Mouse (Mus musculus): ENCODE results near the gene Erp27. TPM values are rescaled to one million over a fixed set of nuclear protein-coding genes. Genes with fewer than 3 reads are reported as not detected.

The Erp27 gene
- total RNA-seq, 2 experiments from 2014 or later, result not detected

DNA sequence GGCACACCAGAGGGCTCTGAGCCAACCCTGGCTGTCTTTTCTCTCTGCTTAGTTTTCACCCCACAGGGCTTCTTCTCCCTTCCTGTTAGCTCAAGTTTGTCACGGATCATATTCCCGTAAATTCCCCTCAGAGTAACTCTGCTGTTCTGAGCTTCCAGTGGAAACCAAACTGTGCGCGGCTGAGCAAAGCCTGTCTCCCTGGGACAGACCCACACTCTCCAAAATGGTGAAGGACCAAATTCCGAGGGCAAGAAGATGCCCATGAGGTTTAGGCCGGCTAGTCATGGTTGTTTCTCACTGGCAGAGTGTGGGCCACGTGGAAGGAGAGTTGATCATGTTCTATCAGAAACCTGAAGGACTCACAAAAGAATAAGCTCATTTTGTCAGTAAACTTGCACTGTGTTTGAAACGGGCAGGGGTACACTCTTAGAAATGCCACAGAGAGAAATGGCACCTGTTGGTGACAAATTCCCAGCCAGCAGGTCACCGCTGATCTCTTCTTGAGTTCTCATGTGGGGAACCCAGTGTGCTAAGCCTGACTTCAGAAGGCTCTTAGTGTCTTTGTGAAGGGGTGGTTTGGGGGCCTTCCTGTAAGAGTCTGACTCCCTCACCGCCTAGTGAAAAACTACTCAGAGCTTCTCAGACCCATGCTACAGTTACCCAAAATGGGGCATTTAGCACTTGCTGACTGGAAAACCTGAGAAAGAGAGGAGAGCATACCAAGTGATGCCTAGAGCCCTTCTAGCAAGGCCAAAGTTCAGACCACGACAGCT is 18.4 kb upstream of the Erp27 start:
- no peak for DNase-seq
- intact Hi-C loops (cut with DNase I), result no loop called here

DNA sequence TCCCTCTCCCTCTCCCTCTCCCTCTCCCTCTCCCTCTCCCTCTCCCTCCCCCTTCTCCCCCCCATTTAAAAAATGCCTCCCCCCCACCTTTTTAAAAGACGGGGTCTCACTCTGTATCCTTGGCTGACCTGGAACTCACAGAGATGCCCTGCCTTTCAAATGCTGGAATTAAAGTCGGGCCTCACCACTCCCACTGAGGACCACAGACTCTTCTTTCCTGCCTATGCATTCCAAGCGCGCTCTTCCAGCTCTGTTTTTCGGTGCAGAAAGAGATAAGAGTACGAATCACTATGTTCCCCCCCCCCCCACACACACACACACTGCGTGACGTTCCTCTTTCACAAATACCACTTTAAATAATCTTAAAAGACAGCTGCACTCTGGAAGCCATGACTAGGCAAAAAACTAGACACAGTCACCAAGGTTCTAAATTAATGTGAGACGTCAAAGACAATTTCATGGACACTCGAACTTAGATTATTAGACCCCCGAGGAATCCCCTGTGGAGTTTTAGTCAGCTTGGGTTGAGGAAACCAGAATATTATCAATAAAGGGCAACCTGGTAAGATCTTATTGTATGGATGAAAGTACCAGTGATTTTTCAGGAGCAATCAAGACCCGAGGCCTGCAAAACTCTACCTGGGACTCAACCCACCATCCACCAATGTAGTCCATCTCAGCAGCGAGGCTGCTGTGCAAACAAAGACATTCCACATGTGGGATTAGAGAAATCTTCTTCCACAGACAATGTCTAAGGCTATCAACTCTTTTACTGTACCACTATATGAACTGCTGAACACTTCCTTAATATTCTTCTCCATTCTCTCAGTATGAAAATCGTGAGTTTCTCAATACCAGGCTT is 17.6 kb upstream of the Erp27 start:
- no peak for DNase-seq
- intact Hi-C loops (cut with DNase I), result no loop called here

DNA sequence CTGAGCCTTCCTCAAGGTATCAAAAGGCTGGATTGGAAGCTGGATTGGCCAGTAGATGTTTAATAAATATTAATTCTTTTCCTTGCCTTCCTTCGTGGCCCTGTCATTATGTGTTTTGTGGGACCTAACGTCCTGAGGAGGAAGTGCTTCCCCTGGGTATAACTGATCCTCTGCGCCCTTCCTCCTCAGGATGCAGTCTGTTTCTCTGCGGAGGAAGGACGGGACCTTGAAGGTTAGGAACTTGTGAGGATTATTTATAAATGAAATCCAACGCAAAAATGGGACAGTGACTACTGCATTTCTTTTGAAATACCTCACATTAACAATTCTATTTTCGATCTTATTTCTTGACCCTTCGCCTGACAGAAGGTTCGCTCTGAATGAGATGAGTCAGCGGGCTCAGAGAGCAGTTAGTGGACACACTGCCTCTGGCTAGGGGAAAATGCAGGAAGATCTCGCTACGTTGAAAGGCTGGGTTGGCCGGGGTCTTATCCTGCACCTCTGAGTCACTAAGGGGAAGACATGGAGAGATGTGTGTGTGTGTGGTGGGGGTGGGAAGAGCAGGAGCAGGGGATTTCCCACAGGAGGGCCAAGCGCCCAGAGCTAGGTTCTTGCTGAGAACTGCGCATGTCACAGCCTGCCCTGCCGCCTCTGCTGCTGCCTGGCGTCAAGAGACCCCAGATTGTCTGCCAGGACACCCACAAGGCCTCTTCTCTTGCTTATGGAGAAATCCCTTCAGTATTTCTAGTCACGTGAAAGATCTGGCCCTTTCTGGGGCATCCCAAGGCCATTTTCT is 16.5 kb upstream of the Erp27 start:
- DNase-seq, result peak in 1 of 2 experiments; percentile 20
- intact Hi-C loops (cut with DNase I), result no loop called here

DNA sequence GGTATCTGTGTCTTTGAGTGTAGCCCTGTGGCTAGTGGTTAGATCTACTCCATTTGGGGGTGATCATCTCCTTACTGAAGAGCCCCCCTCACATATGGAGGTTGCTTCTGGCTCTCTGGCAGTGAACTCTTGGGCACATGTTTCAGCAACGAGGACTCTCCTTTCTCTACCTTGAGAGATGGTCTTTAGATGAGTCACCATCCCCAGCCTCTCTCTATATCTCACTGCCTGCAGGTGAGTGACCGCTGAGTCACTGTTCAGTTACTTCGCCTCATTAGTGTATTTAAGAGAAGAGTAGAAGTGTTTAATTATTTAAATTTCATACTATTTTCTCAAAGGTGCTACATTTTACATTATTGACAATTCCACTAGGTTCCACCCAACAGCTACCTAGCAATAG is 15.1 kb upstream of the Erp27 start:
- no peak for DNase-seq
- intact Hi-C loops (cut with DNase I), result no loop called here

DNA sequence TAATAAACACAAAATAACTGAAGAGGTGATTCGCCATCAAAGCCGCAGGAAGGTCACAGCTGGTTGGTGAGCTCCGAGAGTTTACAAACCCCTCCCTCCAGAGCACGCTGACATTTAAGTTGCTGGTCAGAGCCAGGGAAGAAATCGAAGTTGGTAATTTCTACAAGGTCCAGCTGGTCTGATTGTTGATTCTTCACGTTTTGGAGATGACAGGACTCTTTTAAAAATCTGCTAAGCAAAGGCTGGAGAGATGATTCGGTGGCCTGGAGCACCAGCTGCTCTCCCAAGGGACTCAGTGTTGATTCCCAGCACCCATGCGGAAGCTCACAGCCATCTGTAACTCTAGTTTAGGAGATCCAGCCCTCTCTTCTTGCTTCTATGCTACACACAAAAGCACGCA is 14.4 kb upstream of the Erp27 start:
- DNase-seq, result no peak
- intact Hi-C loops (cut with DNase I), result no loop called here

DNA sequence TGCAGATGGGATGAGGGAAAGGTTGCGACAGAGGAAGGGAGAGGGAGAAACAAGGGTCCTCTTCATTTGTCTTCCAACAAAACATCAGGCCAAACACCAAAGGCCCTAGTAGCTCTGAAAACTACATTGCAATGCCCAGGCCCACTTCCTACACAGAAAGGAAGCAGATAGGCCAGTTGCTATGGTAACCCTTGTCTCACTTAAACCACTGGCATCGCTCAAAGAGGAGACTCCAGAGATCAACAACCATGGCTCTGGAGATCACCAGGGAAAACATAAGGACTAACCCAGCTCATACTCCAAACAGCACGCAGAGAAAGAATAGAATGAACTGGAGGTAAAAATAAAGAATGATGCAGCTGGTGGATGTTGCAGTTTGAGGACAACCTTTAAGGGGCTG is 13.3 kb upstream of the Erp27 start:
- intact Hi-C loops (cut with DNase I), result no loop called here
- no peak for DNase-seq

DNA sequence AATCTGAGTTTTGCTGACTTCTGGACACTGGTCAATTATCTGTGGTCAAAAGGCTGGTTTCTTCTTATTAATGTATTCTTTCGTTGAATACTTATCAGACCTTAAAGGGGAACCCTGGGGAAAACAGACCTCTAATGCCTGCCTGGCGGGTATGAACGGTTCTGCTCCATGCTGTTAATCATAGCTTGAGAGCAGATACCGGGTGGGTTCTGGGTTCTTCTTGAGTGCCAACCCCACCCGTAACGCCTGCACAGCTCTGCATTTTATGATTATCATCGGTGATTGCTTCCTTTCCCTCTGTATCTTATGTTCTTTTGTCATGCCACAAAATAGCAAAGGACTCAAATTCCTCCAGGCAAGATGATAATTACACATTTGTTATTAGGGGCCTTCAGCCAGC is 12.1 kb upstream of the Erp27 start:
- intact Hi-C loops (cut with DNase I), result loop anchor here (5.0 kb wide), 1 partner anchor 33 kb away; no protein-coding TSS in a partner anchor
- no peak for DNase-seq

DNA sequence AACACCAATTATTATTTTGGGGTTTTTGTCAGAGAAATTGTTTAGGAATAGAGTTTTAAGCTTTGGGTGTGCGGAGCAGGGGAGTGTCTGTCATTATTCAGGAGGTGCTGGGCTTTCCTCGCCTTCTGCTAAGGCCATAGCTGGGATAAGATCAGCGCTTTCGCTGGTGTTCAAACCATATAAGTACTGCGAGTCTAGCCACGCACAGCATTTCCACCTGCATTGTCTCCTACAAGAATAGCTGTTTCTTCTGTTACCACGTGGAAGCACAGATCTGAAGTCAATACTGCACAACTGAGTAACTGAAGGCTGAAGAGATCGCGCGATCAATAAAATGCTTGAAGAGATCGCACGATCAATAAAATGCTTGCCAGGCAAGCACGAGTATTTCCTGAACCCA is 9.3 kb upstream of the Erp27 start:
- no peak for DNase-seq
- intact Hi-C loops (cut with DNase I), result loop anchor here (5.0 kb wide), 1 partner anchor 36 kb away; no protein-coding TSS in a partner anchor

DNA sequence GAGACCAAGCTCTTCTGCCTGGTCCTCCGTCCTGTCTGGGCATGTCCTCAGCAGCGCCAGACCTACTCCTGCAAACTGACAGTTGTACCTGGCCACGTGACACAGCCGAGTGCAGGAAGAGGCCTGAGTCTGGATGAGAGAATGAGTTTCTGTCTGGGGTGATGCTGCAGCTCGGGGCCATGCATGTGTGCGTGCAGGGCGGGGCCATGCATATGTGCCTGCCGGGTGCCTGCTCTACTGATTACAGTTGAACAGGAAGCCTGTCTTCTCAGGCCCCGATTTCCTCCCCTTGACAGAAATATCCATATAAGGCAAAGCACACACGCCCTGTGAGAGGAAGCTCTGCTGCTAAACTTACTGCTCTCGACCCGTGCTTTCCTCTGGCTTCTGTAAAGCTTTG is 8.7 kb upstream of the Erp27 start:
- intact Hi-C loops (cut with DNase I), result loop anchor here (5.0 kb wide), 1 partner anchor 37 kb away; no protein-coding TSS in a partner anchor
- DNase-seq, result no peak

DNA sequence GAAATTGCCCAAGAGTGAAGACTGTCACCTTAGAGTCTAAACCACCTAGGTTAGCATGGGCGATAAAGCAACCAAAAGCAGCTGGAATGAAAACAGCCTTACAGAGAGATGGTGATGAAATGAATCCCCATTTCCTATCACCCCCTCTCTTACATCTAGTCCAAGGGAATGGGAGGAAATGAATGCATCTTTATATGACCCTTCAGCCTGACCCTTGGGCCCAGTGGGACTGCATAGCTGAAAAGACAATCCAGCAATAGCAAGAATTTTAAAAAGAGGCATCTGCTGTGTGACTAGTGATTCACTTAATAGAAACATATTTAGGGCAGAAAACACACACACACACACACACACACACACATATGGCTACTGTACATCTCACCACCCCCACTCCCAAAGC is 5.6 kb upstream of the Erp27 start:
- intact Hi-C loops (cut with DNase I), result no loop called here
- DNase-seq, result no peak

DNA sequence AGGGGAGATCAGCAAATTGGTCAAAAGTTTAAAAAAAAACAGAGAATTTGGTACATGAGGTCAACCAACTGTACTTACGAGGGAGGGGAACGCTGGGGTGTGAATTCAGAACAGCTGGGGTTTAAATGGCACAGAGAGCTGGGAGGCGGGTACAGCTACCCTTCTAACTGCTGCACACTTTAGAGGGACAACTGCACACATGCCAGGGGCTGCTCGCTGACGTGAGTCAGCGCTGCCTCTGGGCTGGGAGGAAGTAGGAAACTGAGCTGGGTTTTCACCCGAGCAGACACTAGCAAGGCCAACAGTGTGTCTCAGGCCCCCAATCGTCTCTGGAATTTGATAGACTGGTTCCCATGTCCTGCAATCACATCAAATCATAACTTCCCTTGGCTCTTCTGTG is 3.1 kb upstream of the Erp27 start:
- intact Hi-C loops (cut with DNase I), result no loop called here
- no peak for DNase-seq

DNA sequence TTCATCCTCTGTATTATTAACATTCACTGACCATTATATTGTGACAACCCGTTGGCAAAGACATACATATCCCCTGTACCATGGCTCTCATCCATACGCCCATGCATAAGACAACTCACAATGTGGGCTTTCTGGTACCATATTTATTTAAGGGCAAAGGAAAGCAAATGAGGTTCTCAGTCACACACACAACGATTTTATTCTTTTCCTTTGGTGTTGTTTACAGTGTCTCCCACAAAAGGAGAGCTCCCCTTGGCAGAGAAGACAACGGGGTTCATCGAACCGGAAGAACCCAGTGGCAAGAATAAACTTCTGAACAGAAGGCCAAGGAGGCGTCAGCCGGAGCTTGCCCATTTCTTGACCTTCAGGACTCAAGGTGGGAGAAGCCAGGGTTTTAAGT is 1.6 kb upstream of the Erp27 start, which contains the start of gene Pde6h:
Gene Pde6h (plus strand): TSS at position 301 of the 400 bp plus-strand sequence.
- intact Hi-C loops (cut with DNase I), result loop anchor here (5.0 kb wide), 1 partner anchor 59 kb away; no protein-coding TSS in a partner anchor
- DNase-seq, result no peak

DNA sequence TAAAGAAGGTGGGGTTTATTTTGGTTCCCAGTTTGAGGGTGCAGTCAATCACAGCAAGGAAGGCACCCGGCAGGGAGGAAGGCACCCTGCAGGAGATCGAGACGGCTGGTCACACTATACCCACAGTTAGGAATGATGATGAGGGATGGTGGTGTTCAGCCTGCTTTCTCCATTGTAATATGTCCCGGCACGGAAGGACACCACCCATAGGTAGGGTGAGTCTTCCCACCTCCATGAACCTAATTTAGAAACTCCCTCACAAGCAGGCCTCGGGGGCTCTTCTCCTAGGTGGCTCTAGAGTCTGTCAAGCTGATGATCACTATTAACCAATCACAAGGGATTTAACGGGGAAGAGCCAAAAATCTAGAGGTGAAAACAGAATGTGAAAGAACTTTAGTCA is 891 bp upstream of the Erp27 start:
- no peak for DNase-seq
- intact Hi-C loops (cut with DNase I), result loop anchor here (5.0 kb wide), 1 partner anchor 59 kb away; no protein-coding TSS in a partner anchor

DNA sequence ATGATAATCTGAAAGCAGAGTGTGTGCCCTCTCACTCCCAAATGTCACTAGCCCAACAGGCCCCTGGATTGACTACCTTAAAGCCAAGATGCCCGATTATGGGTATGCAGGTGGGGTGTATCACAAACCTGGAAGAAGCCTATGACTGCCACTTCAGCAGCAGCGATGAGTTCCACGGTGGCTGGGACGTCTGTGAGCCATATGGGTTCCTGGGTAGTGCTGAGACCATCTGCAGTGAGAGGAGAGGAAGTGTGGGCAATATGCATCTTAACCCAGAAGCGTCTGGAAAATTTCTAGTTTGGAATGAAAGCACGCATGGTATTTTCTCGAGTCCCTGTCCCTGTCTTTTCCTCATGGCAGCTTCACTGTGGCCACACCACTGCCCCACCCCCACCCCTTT is 379 bp downstream of the Erp27 start:
- no peak for DNase-seq
- intact Hi-C loops (cut with DNase I), result loop anchor here (2.0 to 5.0 kb wide), 2 partner anchors 61 kb away; no protein-coding TSS in a partner anchor

DNA sequence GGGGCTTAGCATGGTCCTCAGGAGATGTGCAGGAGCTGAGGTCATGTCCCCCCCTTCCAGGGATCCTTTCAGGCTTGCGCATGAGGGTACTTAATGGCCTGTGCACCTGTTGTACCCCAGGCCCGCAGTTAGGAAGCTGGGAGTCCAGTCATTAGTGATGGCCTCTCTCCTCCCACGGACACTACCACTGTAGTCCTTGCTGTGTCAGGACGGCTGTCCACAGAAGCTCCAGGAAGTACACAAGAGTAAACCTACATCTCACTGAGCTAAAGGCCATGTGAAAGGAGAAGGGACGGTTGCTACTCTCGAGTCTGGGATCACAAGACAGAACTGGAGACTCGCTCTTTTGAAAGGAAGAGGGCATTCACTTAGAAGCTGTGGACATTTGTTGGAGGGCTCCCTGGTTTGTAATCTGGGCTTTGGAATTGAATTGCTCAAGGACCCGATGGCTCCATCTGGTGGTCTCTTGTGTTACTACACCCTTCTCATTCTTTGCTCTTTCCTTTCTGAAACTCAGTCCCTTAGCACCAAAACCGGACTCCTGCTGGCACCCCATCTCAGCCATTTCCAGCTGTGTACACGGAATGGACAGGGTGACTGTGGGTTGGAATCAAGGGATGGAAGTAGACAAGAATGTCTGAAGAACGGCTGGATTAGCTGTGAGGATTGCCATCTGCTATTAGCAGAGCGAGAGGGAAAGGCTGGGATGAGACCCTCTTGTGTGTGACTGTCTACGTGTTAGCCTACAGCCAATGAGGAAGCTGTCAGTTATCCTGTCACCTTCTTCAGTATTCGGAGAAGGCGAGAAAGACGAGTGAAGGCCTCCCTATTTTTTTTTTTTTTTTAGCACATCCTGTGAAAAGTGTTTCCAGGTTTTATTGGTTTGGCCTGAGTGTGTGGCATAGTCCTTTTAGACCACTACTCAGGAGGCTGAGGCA is 1.4 kb downstream of the Erp27 start:
- intact Hi-C loops (cut with DNase I), result loop anchor here (2.0 to 5.0 kb wide), 2 partner anchors 60 to 62 kb away; no protein-coding TSS in a partner anchor
- DNase-seq, result peak in 1 of 2 experiments; percentile 64

DNA sequence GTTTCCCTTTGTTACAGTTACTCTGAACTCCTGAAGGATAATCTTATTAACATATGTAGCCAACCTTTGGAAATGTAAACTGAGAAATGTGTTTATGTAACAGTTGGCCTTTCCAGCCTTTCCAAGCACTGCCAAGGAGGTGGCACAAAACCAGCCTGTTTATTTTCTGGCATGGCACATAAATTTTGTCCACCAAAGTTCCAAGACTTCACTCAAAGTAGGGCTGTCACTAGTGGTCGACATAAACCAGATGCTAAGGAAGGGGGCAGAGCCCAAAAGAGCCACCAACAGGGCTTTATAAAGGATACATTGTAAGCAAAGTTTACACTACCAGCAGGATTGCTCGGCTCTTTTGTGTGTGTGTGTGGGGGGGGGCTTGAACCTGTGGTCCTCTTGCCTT is 4.1 kb downstream of the Erp27 start:
- intact Hi-C loops (cut with DNase I), result no loop called here
- DNase-seq, result no peak

DNA sequence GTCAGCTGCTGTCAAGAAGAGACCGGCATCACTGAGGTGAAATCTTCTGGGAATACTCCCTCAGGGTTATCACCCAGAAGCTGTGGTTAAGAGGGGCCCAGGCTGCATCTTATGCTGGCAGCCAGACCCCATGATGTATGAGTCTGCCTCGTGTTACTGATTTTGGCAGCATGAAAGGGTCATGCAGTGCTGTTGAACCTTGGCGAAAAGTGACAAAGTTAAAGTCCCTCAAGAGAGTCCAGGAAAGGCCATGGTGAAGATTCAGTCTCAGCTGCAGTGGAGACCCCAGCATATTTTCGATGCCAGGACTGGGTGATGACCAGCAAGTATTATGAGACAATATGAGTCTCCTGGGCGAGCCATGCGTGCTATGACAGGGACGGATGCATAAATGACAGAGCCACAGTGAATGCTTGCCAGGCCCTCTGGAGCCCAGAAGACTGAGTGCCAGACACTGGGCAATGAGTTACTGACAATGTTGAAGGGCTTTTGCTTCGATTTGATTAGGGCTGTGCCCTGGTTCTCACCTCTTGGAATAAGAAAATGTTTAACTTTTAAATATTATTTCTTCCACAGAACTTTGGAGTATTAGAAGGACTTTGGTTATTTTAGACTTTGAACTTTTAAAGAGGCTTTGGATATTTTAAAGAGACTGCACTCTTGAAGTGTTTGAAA is 6.1 kb downstream of the Erp27 start:
- intact Hi-C loops (cut with DNase I), result no loop called here
- DNase-seq, result no peak

DNA sequence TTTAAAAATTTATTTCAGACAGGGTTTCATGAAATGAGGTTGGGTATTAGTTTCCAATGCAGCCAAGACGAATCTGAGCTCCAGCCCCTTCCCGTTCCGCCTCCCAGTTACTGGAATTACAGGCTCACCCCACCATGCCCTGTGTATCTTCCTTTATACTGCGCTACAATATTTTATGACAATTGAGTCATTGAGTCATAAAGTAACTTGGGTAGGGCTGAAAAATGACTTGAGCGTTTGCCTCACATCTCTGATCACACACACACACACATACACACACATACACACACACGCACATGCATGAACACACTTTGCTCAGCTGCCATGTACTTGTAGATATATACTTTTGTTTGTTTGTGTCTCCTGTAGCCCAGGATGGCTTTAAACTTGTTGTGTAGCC is 7.7 kb downstream of the Erp27 start:
- DNase-seq, result no peak
- intact Hi-C loops (cut with DNase I), result no loop called here

All from gastrocnemius, postnatal 36 days (tissue).